Mouse (Mus musculus) erythroblast, embryonic 14.5 days (primary cell): ENCODE results near the gene Slc38a3. TPM values are rescaled to one million over a fixed set of nuclear protein-coding genes. Genes with fewer than 3 reads are reported as not detected.
"Not testable (repeated sequence)": the region's sequence is repeated elsewhere in the genome, so short reads cannot be mapped to it uniquely, and the experiment has no call there.

ENCODE experiments used
- H3K27me3 ChIP-seq: 2 replicates; pipeline ENCODE4 v1.6.1; 2012; ENCODE audit warnings: inconsistent platforms; ENCODE audit not compliant: control insufficient read depth
- H3K36me3 ChIP-seq: 2 replicates; pipeline ENCODE4 v1.6.1; 2012; ENCODE audit warnings: mild to moderate bottlenecking, inconsistent platforms; ENCODE audit not compliant: control insufficient read depth
- H3K4me1 ChIP-seq: 2 replicates; pipeline ENCODE4 v1.6.1; 2012; ENCODE audit warnings: inconsistent platforms; ENCODE audit not compliant: control insufficient read depth
- H3K4me3 ChIP-seq: replicated peaks from 2 replicates; pipeline ENCODE3; 2012; ENCODE audit warnings: moderate library complexity, mild to moderate bottlenecking, inconsistent platforms
- H3K9me3 ChIP-seq: 2 replicates; pipeline ENCODE4 v1.6.1; 2012; ENCODE audit warnings: low read length, inconsistent platforms, mixed read lengths; ENCODE audit not compliant: control insufficient read depth
- GATA1 ChIP-seq: IDR thresholded peaks from 2 replicates; pipeline ENCODE4 v1.6.1; 2012; ENCODE audit warnings: low read length, inconsistent platforms, mixed read lengths
- TAL1 ChIP-seq: IDR thresholded peaks from 3 replicates; pipeline ENCODE4 v1.6.1; 2012; ENCODE audit warnings: low read length, inconsistent platforms, mixed read lengths
- polyA plus RNA-seq: library from polyadenylated mRNA; stranded (reverse); fragments of >175 nt; gene quantifications from 2 replicates; pipeline ENCODE4 v1.2.3, GENCODE M21; 2012

The Slc38a3 gene
- polyA plus RNA-seq, 1 experiment = 0.05 TPM

GRCm38 (mm10) chr9:107685231-107685981 lies 16.1 kb upstream of the Slc38a3 start:
- H3K9me3 ChIP-seq = no peaks in the 10 kb centered on the region
- H3K27me3 ChIP-seq = peaks cover 7% of the 10 kb centered on the region
- H3K36me3 ChIP-seq = no peaks in the 10 kb centered on the region
- no peak for TF ChIP-seq TAL1
- no peak for TF ChIP-seq GATA1
- no peak overlapping the region for H3K4me3 ChIP-seq
- no peaks in the 10 kb centered on the region for H3K4me1 ChIP-seq

GRCm38 (mm10) chr9:107682405-107682804 lies 13.1 kb upstream of the Slc38a3 start:
- H3K27me3 ChIP-seq = peaks cover 20% of the 10 kb centered on the region
- H3K36me3 ChIP-seq = no peaks in the 10 kb centered on the region
- TF ChIP-seq GATA1 (no peak), TAL1 (no peak)
- H3K9me3 ChIP-seq = no peaks in the 10 kb centered on the region
- H3K4me3 ChIP-seq = no peak overlapping the region
- no peaks in the 10 kb centered on the region; the same call in 1 of the 2 replicates for H3K4me1 ChIP-seq

GRCm38 (mm10) chr9:107679501-107679900 lies 10.2 kb upstream of the Slc38a3 start, which contains the start of gene Gnat1:
Gnat1 (minus strand) TSS chr9:107679712.
- peaks cover 15% of the 10 kb centered on the region for H3K4me1 ChIP-seq
- no peaks in the 10 kb centered on the region for H3K9me3 ChIP-seq
- TF ChIP-seq TAL1 (no peak), GATA1 (no peak)
- peaks cover 46% of the 10 kb centered on the region for H3K27me3 ChIP-seq
- no peak within 1 kb of the TSS for H3K4me3 ChIP-seq
- no peaks in the 10 kb centered on the region for H3K36me3 ChIP-seq

- H3K36me3 ChIP-seq = no peaks in the 10 kb centered on the region
- H3K9me3 ChIP-seq = no peaks in the 10 kb centered on the region
- peaks cover 52% of the 10 kb centered on the region for H3K27me3 ChIP-seq
- TF ChIP-seq GATA1 = no peak
- TF ChIP-seq TAL1 = no peak
- H3K4me1 ChIP-seq = peaks cover 15% of the 10 kb centered on the region
- H3K4me3 ChIP-seq = no peak overlapping the region
Measured at GRCm38 (mm10) chr9:107678861-107679260, 9.5 kb upstream of the Slc38a3 start.

GRCm38 (mm10) chr9:107677819-107678526 lies 8.6 kb upstream of the Slc38a3 start:
- H3K36me3 ChIP-seq, H3K9me3 ChIP-seq, H3K4me3 ChIP-seq: not testable (repeated sequence)
- Histone ChIP-seq H3K4me1 (peaks cover 15% of the 10 kb centered on the region), H3K27me3 (peaks cover 54% of the 10 kb centered on the region)

- no peaks in the 10 kb centered on the region for H3K36me3 ChIP-seq
- H3K4me1 ChIP-seq = peaks cover 15% of the 10 kb centered on the region
- TF ChIP-seq GATA1 (no peak), TAL1 (no peak)
- peaks cover 54% of the 10 kb centered on the region for H3K27me3 ChIP-seq
- H3K9me3 ChIP-seq = no peaks in the 10 kb centered on the region
- no peak overlapping the region for H3K4me3 ChIP-seq
Measured at GRCm38 (mm10) chr9:107677091-107677784, 7.9 kb upstream of the Slc38a3 start.

GRCm38 (mm10) chr9:107676302-107676701 lies 7.0 kb upstream of the Slc38a3 start:
- H3K4me3 ChIP-seq = no peak overlapping the region
- TF ChIP-seq TAL1 = no peak
- no peak for TF ChIP-seq GATA1
- peaks cover 15% of the 10 kb centered on the region for H3K4me1 ChIP-seq
- peaks cover 56% of the 10 kb centered on the region for H3K27me3 ChIP-seq
- H3K36me3 ChIP-seq = no peaks in the 10 kb centered on the region
- no peaks in the 10 kb centered on the region for H3K9me3 ChIP-seq

- Histone ChIP-seq H3K27me3 (peaks cover 56% of the 10 kb centered on the region), H3K36me3 (no peaks in the 10 kb centered on the region), H3K4me3 (peak overlapping the region; percentile 5)
Measured at GRCm38 (mm10) chr9:107675671-107676301, 6.5 kb upstream of the Slc38a3 start.

More at GRCm38 (mm10) chr9:107675671-107676301, 6.5 kb upstream of the Slc38a3 start:
- Histone ChIP-seq H3K9me3 (no peaks in the 10 kb centered on the region), H3K4me1 (peaks cover 15% of the 10 kb centered on the region)
- no peak for TF ChIP-seq GATA1
- TF ChIP-seq TAL1 = no peak
